Mouse (Mus musculus) C2C12 (cell line): ENCODE results near the gene Foxn1.

Experiments used
- CEBPB ChIP-seq: IDR thresholded peaks from one replicate; pipeline ENCODE4 v1.6.1; 2011; ENCODE audit warnings: low read depth, mild to moderate bottlenecking, control low read depth, moderate library complexity
- CTCF ChIP-seq: IDR thresholded peaks from one replicate; pipeline ENCODE4 v1.5.1; 2011; ENCODE audit not compliant: control insufficient read depth, insufficient read depth, insufficient read length
- MAX ChIP-seq: IDR thresholded peaks from one replicate; pipeline ENCODE4 v1.6.1; 2011; ENCODE audit warnings: mild to moderate bottlenecking, control low read depth
- MYOG ChIP-seq: IDR thresholded peaks from one replicate; pipeline ENCODE4 v1.6.1; 2011; ENCODE audit not compliant: control insufficient read depth, insufficient read length; ENCODE audit errors: extremely low read depth
- USF1 ChIP-seq: IDR thresholded peaks from one replicate; pipeline ENCODE4 v1.6.1; 2011; ENCODE audit warnings: low read depth, mild to moderate bottlenecking, control low read depth, moderate library complexity

DNA sequence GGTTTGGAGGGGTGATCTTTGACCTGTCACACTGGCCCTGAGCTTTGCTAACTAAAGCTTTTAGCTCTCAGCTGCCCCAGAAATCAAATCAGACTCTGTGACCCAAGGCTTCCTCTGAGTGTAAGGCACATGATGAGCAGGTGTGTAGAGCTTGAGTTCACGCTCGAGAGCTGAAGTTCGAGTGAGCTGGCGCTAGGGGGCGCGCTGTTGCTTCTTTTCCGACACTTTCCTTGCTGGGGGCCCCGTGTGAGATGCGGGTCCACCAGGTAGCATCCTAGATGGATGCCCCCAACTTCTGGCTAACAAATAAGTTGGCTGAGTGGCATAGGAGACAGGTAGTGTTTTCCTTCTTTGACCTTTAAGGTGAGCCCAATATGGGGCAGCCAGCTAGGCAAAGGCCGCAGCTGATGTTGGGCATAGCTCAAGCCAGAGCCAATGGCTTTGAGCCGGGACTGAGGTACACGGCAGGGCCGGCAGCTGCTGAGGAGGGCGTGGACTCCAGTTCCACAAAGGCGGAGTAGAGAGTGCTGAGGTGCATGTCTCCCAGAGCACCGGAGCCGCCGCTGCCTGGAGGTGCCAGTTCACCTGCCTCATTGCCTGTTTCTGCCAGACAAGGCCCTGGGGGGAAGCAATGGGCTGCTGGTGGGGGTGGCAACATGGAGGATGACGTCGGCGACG, 27.9 kb downstream of the Foxn1 start:
- peak; percentile 60 for TF ChIP-seq CTCF
- TF ChIP-seq MYOG = no peak
- no peak for TF ChIP-seq CEBPB
- no peak for TF ChIP-seq MAX
- no peak for TF ChIP-seq USF1
